Mouse (Mus musculus) midbrain, embryonic 15.5 days (tissue): ENCODE measurements at regions not wholly inside any gene's neighbourhood (a gene's known extent, or its start where the extent isn't known, plus 50 kb on each side); places are given as distances from the start of the nearest gene placed in this dataset.

Source experiments
- ATAC-seq: fragments of 200-750 bp; cut with Nextera tagmentation; replicated peaks from 2 replicates; pipeline ENCODE4 v1.8.0; 2017; ENCODE audit warnings: moderate TSS enrichment
- H3K27ac ChIP-seq: fragments of 300-500 bp; sonication (generic); 2 replicates; pipeline ENCODE4 v1.5.1; 2015; ENCODE audit warnings: mild to moderate bottlenecking, inconsistent platforms
- H3K27me3 ChIP-seq: fragments of 300-500 bp; sonication (generic); replicated peaks from 2 replicates; pipeline ENCODE4 v1.6.1; 2015; ENCODE audit warnings: inconsistent platforms
- H3K36me3 ChIP-seq: fragments of 300-500 bp; sonication (generic); replicated peaks from 2 replicates; pipeline ENCODE4 v1.6.1; 2015; ENCODE audit warnings: inconsistent platforms
- H3K4me1 ChIP-seq: fragments of 300-500 bp; sonication (generic); 2 replicates; pipeline ENCODE4 v1.6.1; 2015; ENCODE audit warnings: inconsistent platforms
- H3K4me2 ChIP-seq: fragments of 300-500 bp; sonication (generic); 2 replicates; pipeline ENCODE4 v1.6.1; 2015; ENCODE audit warnings: inconsistent platforms, mild to moderate bottlenecking, moderate library complexity
- H3K4me3 ChIP-seq: fragments of 300-500 bp; sonication (generic); 2 replicates; pipeline ENCODE4 v1.5.1; 2015; ENCODE audit warnings: mild to moderate bottlenecking, inconsistent platforms
- H3K9ac ChIP-seq: fragments of 300-500 bp; sonication (generic); 2 replicates; pipeline ENCODE4 v1.6.1; 2015; ENCODE audit warnings: mild to moderate bottlenecking, inconsistent platforms
- H3K9me3 ChIP-seq: fragments of 300-500 bp; sonication (generic); 2 replicates; pipeline ENCODE4 v1.6.1; 2016; ENCODE audit warnings: inconsistent platforms
- WGBS: fragments of 180-500 bp; shearing (Covaris S2); methylation state at CpG from one replicate; pipeline ENCODE4 v1.1.7; 2015; ENCODE audit warnings: mixed read lengths; 5-methylcytosine and 5-hydroxymethylcytosine counted together

DNA sequence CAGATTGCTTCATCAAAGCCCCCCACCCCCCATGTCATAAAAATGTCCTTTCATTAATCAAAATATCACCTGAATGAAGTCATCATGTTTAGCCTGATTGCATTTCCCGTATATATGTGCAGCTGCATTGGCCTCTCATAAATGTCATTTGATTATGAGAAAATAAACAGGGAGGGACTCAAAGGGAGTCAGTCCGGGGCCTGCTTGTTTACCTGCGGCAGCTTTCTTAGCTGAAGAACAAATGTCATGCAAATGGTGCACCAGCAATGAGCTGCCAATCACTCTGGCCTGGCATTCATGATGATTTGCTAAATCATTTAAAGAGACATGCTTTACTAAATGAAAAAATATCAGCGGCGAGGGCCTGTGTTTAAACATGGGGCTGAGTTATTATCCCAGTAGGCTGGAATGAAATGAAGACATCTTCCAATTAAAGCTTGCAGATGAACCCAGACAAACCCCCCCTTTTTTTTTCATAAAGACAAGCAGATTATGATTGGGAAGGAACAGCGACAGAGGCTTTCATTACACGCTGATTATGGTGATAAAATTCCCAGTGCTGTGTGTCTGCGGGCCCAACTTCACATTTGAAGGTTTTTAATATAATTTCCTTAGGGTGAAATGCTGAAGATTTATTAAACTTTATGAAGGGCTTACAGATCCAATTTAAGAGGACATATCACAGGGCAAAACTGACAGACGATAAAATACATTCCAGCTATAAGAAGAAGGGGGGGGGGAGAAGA, 342.5 kb upstream of the Tle4 start:
- Histone ChIP-seq H3K9me3 (no peaks in the 10 kb centered on the region), H3K36me3 (no peaks in the 10 kb centered on the region), H3K4me3 (no peak overlapping the region), H3K27me3 (no peaks in the 10 kb centered on the region), H3K4me1 (no peaks in the 10 kb centered on the region), H3K4me2 (no peak overlapping the region), H3K9ac (no peak overlapping the region), H3K27ac (no peak overlapping the region)
- 38% methylated on average over 9 of the region's 9 CpGs for WGBS
- ATAC-seq = peak; percentile 58; the same call in 1 of the 2 replicates

DNA sequence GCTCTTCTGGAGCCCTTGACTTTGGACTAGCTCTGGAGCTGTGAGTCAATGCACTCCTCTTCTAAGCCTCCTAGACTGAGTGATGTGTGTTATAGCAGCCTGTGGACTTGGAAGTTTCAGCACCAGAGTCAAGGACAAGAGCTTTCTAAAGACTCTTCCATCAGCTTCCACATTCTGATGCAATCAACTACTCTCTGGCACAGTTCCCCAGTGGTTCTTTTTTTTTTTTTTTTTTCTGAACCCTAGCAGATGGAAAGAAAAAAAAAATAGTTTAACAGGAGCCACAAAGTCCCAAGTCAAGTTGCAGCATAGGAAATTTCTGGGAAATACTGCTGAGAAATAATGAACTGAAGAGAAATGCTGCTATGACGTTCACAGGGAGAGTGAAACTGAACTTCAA, 324.4 kb upstream of the Tle4 start:
- no peaks in the 10 kb centered on the region for H3K9me3 ChIP-seq
- H3K27me3 ChIP-seq = no peaks in the 10 kb centered on the region
- no peak overlapping the region for H3K4me2 ChIP-seq
- WGBS = 71% methylated on average over 1 of the region's 1 CpGs
- H3K4me3 ChIP-seq = no peak overlapping the region
- no peak overlapping the region for H3K9ac ChIP-seq
- H3K27ac ChIP-seq = no peak overlapping the region
- H3K4me1 ChIP-seq = no peaks in the 10 kb centered on the region
- no peaks in the 10 kb centered on the region for H3K36me3 ChIP-seq
- no peak for ATAC-seq

DNA sequence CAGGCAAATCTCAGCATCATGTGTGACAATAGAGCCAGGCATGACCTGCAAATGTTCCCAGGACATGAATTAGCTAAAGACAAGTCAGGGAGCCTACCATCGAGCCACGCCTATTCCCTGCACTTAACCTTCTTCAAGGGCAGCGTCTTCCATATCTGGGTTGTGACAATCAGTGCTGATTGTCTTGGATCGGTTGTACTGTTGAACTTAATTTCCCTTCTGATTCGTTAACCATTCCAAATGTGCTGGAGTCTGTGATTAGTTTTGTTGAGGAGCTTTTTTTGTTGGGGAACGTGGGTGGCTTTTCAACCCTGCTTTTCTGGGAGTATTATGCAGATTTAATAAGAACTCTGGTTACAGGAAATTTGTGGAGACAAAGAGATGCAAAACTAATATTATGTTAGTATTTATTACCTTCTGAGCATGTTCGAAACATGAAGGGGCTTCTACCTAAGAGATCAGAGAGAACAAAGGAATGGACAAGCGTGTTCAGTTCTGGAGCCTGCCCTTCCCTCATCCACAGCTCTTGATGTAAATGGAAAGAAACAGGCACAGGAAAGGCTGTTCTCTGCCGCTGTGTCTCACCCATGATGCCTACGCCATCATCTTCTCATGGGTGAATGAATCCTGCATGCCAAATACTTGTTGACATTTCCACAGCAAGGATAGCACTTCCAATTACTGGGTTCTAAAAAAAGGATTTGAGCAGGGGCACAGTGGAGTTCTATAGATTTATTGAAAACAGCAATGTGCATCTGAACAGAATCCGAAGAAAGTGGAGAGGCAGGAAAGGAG, 313.4 kb upstream of the Tle4 start:
- H3K36me3 ChIP-seq = no peaks in the 10 kb centered on the region
- no peaks in the 10 kb centered on the region for H3K27me3 ChIP-seq
- no peaks in the 10 kb centered on the region for H3K9me3 ChIP-seq
- no peak overlapping the region for H3K4me3 ChIP-seq
- no peak overlapping the region for H3K9ac ChIP-seq
- no peak for ATAC-seq
- H3K4me1 ChIP-seq = no peaks in the 10 kb centered on the region
- H3K27ac ChIP-seq = no peak overlapping the region
- 87% methylated on average over 11 of the region's 11 CpGs for WGBS
- H3K4me2 ChIP-seq = no peak overlapping the region

DNA sequence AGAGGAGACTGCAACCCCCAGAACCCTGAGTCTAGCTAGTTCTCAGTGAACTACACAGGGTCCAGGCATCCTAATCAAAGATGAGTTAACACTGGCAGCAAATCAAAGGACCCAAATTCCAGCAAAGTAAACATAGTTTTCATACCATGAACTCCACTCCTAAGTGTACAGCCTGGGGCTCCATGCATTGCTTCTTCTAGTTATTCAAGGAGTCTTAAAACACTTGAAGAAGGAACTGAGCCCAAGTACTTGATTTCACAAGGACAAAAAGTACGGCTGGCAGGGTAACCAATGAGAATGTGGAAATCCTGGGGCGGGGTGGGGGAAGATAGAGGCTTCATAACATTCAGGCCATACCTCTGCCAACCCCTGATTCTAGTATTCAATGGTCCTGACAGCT, 297.0 kb upstream of the Tle4 start:
- H3K9me3 ChIP-seq = no peaks in the 10 kb centered on the region
- no peak overlapping the region for H3K4me2 ChIP-seq
- no peak overlapping the region for H3K4me3 ChIP-seq
- no peaks in the 10 kb centered on the region for H3K36me3 ChIP-seq
- no peak overlapping the region for H3K9ac ChIP-seq
- H3K27ac ChIP-seq = no peak overlapping the region
- ATAC-seq = no peak
- WGBS = 90% methylated on average over 2 of the region's 2 CpGs
- H3K27me3 ChIP-seq = 0 out of 2 replicates have a peak, but pooled peaks cover 8% of the 10 kb centered on the region
- peaks cover 23% of the 10 kb centered on the region for H3K4me1 ChIP-seq

DNA sequence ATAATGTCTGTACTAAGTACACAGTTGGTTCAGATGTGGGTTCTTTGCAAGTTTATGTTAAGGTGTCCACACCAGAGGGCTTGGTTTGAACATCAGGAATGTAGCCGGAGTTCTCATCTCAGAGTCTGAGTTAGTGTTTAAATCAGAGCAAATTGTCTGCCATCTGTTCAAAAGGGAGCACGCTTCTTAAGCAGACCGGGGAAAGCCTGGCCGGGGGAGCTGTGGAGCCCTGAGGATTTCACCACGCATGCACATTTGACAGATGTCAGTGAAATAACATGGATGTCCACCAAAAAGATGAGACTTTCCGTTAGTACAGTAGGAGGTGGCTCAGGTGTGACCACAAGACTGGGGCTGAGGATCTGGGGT, 294.5 kb upstream of the Tle4 start:
- Histone ChIP-seq H3K4me1 (peaks cover 36% of the 10 kb centered on the region), H3K4me3 (no peak overlapping the region), H3K9ac (no peak overlapping the region), H3K4me2 (no peak overlapping the region), H3K27ac (no peak overlapping the region), H3K9me3 (no peaks in the 10 kb centered on the region), H3K27me3 (0 out of 2 replicates have a peak, but pooled peaks cover 10% of the 10 kb centered on the region), H3K36me3 (no peaks in the 10 kb centered on the region)
- no peak for ATAC-seq
- 24% methylated on average over 6 of the region's 6 CpGs for WGBS

DNA sequence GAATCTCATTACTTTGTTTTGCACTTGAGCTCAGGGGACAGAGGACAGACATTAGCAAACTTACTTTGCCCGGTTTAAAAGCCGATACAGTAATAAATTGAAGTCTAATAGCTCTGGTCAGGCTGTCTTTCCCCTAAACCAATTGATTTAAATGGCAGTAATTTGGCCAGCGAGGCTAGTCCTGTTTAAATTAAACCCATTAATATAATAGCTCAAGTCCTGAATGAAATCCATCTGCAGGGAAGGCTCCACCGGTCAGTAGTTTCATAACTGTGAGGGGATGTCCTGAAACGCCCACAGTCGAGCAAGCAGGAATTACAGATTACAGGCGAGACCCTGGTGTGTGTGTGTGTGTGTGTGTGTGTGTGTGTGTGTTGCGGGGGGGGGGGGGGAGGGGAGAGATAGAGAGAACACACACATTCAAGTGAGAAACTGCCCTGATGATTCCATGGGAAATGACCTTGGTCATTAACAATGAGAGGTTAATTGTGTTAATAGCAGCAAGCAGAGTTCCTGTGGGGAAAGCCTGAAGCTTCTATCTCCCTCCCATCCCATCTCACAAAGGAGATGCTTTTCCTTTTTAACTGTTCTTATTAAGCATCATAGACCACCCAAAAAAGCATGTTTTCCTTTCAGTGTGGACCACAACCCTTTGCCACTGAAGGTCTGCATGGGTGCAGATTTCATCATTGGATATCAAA, 294.0 kb upstream of the Tle4 start:
- H3K36me3 ChIP-seq = no peaks in the 10 kb centered on the region
- H3K4me3 ChIP-seq = peak overlapping the region; percentile 25; the same call in 1 of the 2 replicates
- peak overlapping the region; percentile 50 for H3K4me2 ChIP-seq
- no peaks in the 10 kb centered on the region for H3K9me3 ChIP-seq
- peak overlapping the region; percentile 81; the same call in 1 of the 2 replicates for H3K27ac ChIP-seq
- WGBS = 9% methylated on average over 7 of the region's 8 CpGs
- 0 out of 2 replicates have a peak, but pooled peaks cover 10% of the 10 kb centered on the region for H3K27me3 ChIP-seq
- H3K4me1 ChIP-seq = peaks cover 36% of the 10 kb centered on the region
- no peak for ATAC-seq
- no peak overlapping the region for H3K9ac ChIP-seq

DNA sequence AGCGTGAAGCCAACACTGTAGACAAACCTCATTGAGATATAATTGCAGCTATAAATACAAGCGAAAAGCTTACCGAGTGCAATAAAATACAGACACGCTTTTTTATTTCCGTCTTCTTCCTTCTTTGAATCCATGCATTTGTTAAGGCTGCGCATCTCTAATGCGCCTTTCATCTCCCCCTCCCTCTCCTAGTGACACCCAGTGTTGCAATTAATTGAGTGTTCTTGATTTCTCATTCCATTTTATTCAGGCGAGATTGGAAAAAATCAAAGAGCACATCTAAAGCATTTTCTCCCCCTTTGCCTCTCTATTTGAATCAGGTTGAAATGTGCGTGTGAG, 293.2 kb upstream of the Tle4 start:
- 0 out of 2 replicates have a peak, but pooled peaks cover 14% of the 10 kb centered on the region for H3K27me3 ChIP-seq
- ATAC-seq = peak; percentile 53

DNA sequence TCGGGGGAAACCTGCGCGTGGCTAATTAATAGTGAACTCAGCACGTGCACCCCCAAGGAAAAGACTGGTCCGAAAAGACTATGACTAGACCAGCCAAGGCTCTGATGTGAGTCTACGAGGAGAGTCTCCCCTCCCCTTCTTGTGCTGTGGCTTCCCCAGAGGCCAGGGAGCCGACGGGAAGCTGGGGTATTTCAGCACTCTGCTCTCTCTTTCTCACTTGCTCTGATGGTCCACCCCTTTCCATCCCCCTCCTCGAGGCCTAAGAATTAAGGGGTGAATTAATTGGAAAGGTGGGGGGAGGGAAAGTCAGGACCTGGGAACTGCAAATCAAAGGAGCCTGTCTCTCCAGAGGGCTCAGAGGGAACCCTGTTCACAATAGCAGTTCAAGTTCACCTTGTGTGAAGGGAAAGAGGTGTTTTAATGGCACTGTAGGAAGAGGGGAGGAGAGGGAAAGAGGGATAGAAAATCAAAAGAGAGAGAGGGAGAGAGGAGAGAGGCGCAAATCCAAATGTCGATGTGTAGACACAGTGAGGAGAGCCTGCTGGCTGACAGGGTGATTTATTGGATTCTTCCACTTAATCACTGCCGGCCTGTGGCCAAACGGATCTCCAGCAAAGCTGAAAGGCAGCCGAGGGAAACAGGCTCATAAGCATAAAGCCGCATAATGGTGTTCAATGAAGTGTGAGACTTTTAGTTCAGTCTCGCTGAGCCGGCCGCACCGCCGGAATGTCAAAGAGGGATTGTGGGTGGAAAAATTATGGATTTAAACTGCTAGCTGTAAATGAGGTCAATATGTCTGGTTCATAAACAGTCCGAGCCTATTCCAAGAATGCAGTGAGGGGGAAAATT, 292.6 kb upstream of the Tle4 start:
- Histone ChIP-seq H3K9ac (peak overlapping the region; percentile 30; the same call in 1 of the 2 replicates), H3K27ac (peak overlapping the region; percentile 81), H3K36me3 (no peaks in the 10 kb centered on the region), H3K4me1 (peaks cover 36% of the 10 kb centered on the region), H3K4me3 (peak overlapping the region; percentile 25), H3K4me2 (peak overlapping the region; percentile 50), H3K9me3 (no peaks in the 10 kb centered on the region), H3K27me3 (0 out of 2 replicates have a peak, but pooled peaks cover 10% of the 10 kb centered on the region)
- 2% methylated on average over 21 of the region's 21 CpGs for WGBS
- ATAC-seq = peak; percentile 80

More for the DNA sequence above, 293.2 kb upstream of the Tle4 start:
- Histone ChIP-seq H3K27ac (peak overlapping the region; percentile 81), H3K36me3 (no peaks in the 10 kb centered on the region), H3K9me3 (no peaks in the 10 kb centered on the region), H3K9ac (peak overlapping the region; percentile 30; the same call in 1 of the 2 replicates), H3K4me1 (peaks cover 36% of the 10 kb centered on the region), H3K4me2 (peak overlapping the region; percentile 50), H3K4me3 (peak overlapping the region; percentile 25)
- 2% methylated on average over 9 of the region's 9 CpGs for WGBS

DNA sequence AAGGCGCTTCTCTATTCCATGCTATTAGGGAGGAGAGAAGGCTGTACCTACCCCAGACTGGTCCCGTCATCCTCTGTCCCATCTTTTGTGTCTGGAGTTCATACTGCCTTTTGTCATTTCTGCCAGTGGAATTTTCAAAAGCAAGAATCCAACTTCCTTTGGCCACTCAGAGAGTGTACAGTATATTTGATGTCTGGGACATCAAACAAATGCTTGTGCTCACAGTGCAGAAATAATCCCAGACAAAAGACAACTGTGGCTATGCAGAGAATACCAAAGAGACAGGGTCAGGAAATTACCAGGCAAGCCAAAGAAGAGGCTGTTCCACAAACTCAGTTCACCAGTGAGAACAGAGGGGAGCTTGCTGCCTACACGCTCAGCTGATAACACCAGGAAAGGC, 291.9 kb upstream of the Tle4 start:
- 22% methylated on average over 3 of the region's 3 CpGs for WGBS
- Histone ChIP-seq H3K4me2 (peak overlapping the region; percentile 50), H3K36me3 (no peaks in the 10 kb centered on the region), H3K27me3 (0 out of 2 replicates have a peak, but pooled peaks cover 9% of the 10 kb centered on the region), H3K27ac (peak overlapping the region; percentile 81), H3K4me3 (no peak overlapping the region), H3K4me1 (peaks cover 36% of the 10 kb centered on the region), H3K9me3 (no peaks in the 10 kb centered on the region), H3K9ac (0 out of 2 replicates have a peak overlapping the region, but pooled peaks have one; percentile 20)
- peak; percentile 56 for ATAC-seq

DNA sequence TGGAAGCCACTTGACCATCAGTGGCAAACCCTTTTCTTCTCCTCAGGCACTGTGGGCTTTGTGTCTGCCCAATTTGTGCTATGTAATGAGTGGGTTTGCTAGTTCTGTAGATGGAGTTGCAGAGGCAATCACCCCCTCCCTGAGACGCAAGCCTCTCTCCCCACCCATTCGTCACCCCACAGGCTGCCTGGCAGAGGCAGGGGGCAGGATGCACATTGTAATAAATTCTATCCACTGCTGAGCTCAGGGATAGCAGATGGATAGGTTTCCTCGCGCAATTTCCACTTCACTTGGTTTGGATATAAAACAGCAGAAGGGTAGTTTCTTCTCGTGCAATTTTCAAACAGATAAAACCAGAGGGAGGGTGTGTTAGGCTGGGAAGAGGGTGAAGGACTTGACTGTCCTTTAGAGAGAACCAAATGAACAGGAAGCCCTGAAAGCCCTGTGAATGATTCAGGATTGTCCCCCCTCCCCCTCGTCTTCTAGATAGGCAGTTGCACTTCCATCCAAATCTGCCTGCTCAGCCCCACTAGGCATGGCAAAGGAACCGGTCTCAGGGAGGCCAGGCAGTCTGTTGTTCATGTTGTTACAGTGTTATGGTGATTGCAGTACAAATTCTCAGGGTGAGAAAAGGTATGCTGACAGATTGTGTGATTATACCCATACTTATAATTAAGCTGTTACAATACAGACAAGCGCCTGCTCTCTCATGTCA, 286.0 kb upstream of the Tle4 start:
- ATAC-seq = no peak; the same call in 1 of the 2 replicates
- H3K9me3 ChIP-seq = no peaks in the 10 kb centered on the region
- H3K27me3 ChIP-seq = 0 out of 2 replicates have a peak, but pooled peaks cover 6% of the 10 kb centered on the region
- no peak overlapping the region for H3K4me3 ChIP-seq
- WGBS = 40% methylated on average over 8 of the region's 8 CpGs
- no peak overlapping the region for H3K27ac ChIP-seq
- H3K9ac ChIP-seq = no peak overlapping the region
- H3K4me1 ChIP-seq = peaks cover 14% of the 10 kb centered on the region
- H3K4me2 ChIP-seq = no peak overlapping the region
- H3K36me3 ChIP-seq = no peaks in the 10 kb centered on the region

DNA sequence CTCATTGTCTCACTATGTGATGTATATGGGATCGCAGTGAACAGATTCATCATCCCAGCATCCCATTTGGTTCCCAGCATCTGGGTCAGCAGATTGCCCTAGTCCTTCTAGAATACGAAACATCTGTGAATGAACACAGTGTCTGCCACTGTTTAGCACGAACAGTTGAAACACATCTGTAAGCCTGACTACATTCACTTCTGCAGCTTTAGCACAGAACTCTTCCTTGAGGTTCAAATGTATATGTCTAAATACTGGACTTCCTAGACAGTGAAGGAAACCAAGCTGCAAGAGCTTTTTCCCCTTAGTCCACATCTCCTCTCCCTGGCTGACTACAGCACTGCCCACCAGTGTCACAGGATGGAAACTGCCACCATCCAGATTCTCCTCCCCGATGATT, 283.0 kb upstream of the Tle4 start:
- Histone ChIP-seq H3K4me2 (no peak overlapping the region), H3K27me3 (no peaks in the 10 kb centered on the region), H3K36me3 (no peaks in the 10 kb centered on the region), H3K4me3 (no peak overlapping the region), H3K27ac (no peak overlapping the region), H3K9me3 (no peaks in the 10 kb centered on the region), H3K4me1 (peaks cover 11% of the 10 kb centered on the region), H3K9ac (no peak overlapping the region)
- ATAC-seq = no peak
- WGBS = 92% methylated on average over 4 of the region's 4 CpGs
